Mouse (Mus musculus) thymus, postnatal 4 days (tissue): ENCODE data around the gene Vangl1.

ENCODE experiments used
- DNase-seq: peaks from one replicate; pipeline ENCODE4 v3.0.0; 2021

Vangl1 gene

GRCm38 (mm10) chr3:102197746-102198145 is 6.7 kb downstream of the Vangl1 start:
- DNase-seq, result no peak

DNA sequence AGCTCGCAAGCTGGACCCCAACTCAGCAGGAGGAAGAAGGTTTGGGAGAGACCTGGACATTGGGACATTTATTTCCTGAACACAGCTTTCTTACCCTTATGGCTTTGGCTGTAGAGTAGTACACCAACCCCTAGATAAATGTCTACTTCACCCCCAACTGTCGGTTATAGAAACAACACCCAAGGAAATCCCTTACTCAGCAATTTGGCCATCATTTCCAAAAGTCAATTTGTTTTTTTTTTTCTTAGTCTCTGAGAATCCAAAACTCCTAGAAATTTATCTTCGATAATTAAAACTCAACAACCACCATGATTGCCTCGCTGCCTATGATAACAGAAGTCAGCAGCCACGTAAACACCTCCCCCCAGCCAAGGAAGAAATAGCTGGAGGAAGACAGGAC is 7.3 kb downstream of the Vangl1 start:
- DNase-seq, result no peak

GRCm38 (mm10) chr3:102196166-102196565 is 8.3 kb downstream of the Vangl1 start:
- DNase-seq, result no peak

DNA sequence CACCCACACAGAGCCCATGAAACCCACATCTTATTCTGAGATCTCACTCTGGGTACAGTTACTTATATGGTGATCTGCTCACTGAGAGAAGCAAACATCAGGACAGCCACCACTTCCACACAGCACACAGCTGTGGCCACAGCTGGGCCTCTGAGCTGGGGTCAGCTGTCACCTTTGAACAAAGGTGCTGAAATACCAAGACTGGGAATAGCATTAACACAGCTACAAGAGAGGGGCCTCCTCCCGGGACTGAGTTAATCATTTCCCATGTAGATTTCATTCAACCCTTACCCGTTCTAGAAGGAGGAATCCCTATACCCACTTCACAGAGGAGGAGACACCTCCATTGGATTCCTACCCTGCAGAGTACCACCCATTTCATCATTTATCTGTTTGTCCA is 8.7 kb downstream of the Vangl1 start:
- no peak for DNase-seq

- DNase-seq, result no peak
These were observed 10.0 kb downstream of the Vangl1 start for GRCm38 (mm10) chr3:102194291-102195051.

GRCm38 (mm10) chr3:102193488-102194290 is 10.8 kb downstream of the Vangl1 start:
- DNase-seq, result no peak

DNA sequence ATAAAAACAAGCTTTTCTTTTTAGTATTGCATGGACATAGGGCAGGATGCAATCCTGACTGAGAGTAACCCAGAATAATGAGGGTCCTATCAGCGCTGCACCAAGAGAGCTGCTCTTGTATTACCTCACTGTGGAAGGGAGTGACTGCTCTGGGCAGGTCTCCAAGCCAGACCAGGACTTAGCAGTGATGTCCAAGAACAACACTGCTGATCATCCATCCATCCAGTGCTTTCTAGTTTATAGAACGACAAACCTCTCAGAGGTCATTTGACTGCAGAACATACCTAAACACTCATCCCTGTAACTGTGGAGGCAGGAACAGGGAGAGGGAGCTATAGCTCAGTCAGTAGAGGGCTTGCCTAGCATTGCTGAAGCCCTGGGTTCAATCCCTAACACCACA is 11.9 kb downstream of the Vangl1 start:
- no peak for DNase-seq

DNA sequence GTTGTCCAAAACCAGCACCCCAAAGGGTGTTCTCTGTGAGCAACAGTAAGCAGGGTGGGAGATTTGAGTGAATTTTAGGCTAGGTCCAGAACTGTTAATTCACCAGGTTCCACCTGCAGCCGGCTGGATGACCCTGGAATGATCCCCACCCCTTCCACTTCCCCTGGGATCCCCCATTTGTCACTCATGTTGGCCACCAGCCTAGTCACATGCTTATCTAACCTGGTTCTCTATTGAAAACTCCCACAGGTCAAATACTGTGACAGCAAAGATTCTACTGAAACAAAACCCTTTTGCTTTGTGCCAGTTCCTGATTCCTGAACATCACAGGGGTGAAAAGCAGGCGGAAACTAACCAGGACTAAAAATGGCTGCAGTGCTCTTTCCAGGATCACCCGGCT is 12.9 kb downstream of the Vangl1 start:
- no peak for DNase-seq

DNA sequence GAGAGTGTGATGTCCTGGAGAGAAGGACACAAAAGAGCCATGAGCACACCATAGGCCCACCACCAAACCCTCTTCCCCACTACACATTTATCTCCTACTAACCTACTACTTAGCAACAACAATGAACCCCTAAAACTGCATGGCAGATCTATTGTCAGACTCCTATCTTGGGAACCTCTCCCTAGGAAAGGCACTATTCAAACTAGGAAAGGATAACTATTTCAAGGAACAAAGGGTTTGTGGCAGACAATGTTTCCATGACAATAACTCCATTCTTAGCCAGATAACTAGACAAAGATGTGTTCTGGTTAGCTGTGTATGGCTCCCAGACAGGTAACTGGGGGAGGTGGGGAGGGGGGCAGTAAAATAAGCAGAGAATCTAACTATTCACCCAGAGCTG is 13.9 kb downstream of the Vangl1 start:
- DNase-seq, result no peak

- no peak for DNase-seq
These were observed 14.5 kb downstream of the Vangl1 start for GRCm38 (mm10) chr3:102190015-102190414.

GRCm38 (mm10) chr3:102188972-102189371 is 15.5 kb downstream of the Vangl1 start:
- no peak for DNase-seq

GRCm38 (mm10) chr3:102187401-102187800 is 17.1 kb downstream of the Vangl1 start:
- DNase-seq, result no peak

- no peak for DNase-seq
These were observed 19.8 kb downstream of the Vangl1 start for GRCm38 (mm10) chr3:102184721-102185120.

- DNase-seq, result no peak
These were observed 21.9 kb downstream of the Vangl1 start for GRCm38 (mm10) chr3:102182601-102183000.

- no peak for DNase-seq
These were observed 23.3 kb downstream of the Vangl1 start for GRCm38 (mm10) chr3:102181191-102181590.

GRCm38 (mm10) chr3:102180746-102181145 is 23.7 kb downstream of the Vangl1 start:
- no peak for DNase-seq

DNA sequence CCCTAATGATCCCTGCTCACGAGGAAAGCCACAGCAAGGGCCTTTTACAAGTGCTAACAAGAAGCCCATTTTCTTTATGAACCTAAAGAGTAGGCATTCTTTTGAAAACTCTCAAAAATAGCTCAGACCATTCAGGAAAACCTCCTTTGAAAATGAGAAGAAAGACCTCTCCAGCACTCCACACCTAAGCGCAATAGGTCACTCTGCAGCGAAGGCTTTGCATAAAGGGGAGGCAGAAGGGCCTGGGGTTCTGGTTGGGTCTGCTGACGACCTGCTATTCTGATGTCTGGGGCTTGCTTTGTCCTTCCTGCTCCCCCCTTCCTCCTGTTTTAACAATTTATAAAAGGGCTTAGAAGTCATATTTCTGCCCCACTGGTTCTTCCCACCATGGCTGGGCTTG is 24.6 kb downstream of the Vangl1 start:
- DNase-seq, result no peak

DNA sequence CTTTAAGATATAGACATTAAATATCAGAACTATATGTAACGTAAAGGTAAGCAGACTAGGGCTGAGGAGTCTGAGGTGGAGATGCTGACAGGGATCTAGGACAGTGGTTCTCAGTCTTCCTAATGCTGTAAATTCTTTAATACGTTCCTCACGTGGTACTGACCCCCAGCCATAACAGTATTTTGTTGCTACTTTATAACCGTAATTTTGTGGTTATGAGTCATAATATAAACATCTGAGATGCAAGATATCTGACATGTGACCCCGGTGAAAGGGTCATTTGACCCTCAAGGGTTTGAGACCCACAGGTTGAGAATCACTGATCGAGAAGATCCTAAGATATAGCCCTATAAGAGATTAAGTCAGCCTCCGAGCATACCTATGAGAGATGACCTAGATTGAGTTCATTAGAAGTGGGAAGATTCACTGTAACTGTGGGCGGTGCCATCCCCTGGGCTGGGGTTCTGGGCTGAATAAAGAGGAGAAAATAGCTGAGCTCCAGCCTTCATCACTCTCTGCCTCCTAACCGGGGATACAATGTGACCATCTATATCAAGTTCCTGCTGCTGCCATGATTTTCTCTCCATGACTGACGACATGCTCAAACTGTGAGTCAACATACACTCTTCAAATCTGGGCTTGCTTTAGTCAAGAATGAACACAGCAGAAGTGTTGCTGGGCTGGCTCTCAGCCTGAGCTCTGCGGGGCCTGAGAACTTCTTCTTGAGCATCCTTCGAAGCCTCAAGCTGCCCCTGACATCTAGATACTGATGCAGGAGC is 26.5 kb downstream of the Vangl1 start:
- no peak for DNase-seq

DNA sequence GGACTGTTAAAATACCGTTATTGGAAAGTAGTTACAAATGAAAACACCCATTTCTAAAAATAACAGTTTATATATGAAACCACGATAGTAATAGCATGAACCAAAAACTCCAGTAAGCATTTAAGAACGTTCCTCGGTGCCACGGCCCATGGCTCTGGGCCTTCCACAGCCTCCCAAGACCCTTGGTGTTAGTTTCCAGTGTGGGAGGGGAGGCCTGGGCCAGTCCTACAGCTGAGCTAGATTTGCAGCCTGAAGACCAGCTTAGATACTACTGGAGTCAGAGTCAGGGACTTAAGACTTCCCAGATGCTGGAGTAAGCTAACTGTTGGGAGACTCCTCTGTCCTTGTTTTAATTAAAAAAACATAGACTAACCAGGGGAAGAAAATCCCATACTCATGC is 28.4 kb downstream of the Vangl1 start:
- DNase-seq, result no peak

DNA sequence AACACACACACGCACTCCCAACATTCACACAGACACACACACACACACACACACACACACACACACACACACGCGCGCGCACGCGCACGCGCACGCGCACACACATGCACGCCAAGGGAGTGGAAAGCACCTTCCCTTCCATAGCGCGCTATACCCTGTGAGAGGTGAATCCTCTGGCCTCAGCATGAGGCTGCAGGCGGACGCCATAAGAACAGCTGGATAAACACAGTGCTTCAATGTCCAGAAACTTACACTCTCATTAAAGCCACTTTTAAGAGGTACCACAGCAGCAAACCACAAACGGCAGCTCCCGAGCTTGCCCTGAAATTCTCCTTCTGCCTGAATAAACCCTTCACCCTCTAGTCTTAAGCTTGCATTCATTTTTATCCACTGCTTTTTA is 28.8 kb downstream of the Vangl1 start:
- DNase-seq, result no peak

GRCm38 (mm10) chr3:102174118-102174865 is 30.2 kb downstream of the Vangl1 start:
- DNase-seq, result no peak

GRCm38 (mm10) chr3:102169197-102169905 is 35.1 kb downstream of the Vangl1 start:
- DNase-seq, result no peak
